Mouse (Mus musculus) limb, embryonic 10.5 days (tissue): ENCODE measurements around the gene 1700020L24Rik. TPM values are rescaled to one million over a fixed set of nuclear protein-coding genes. Genes with fewer than 3 reads are reported as not detected.

ENCODE experiments used
- DNase-seq: peaks from one replicate; pipeline ENCODE4 v3.0.0-alpha.2; 2017; ENCODE audit warnings: low spot score
- H3K27ac ChIP-seq: fragments of 300-500 bp; sonication (generic); 2 replicates; pipeline ENCODE4 v1.5.1; 2016; ENCODE audit warnings: mild to moderate bottlenecking
- H3K27me3 ChIP-seq: fragments of 300-500 bp; sonication (generic); 2 replicates; pipeline ENCODE4 v1.6.1; 2016; ENCODE audit warnings: low read depth, mild to moderate bottlenecking; ENCODE audit not compliant: poor library complexity, severe bottlenecking
- H3K36me3 ChIP-seq: fragments of 300-500 bp; sonication (generic); 2 replicates; pipeline ENCODE4 v1.6.1; 2016; ENCODE audit warnings: mild to moderate bottlenecking, moderate library complexity
- H3K4me1 ChIP-seq: fragments of 300-500 bp; sonication (generic); 2 replicates; pipeline ENCODE4 v1.6.1; 2016
- H3K4me3 ChIP-seq: fragments of 300-500 bp; sonication (generic); 2 replicates; pipeline ENCODE4 v1.5.1; 2016; ENCODE audit warnings: mild to moderate bottlenecking, moderate library complexity
- H3K9me3 ChIP-seq: fragments of 300-500 bp; sonication (generic); replicated peaks from 2 replicates; pipeline ENCODE4 v1.6.1; 2016; ENCODE audit warnings: mild to moderate bottlenecking
- WGBS: fragments of 180-500 bp; shearing (Covaris S2); methylation state at CpG from one replicate; pipeline ENCODE4 v1.1.7; 2016; 5-methylcytosine and 5-hydroxymethylcytosine counted together
- polyA plus RNA-seq: library from polyadenylated mRNA; unstranded; fragments of >200 nt; fragmentation: Nextera tagmentation; extraction: Ambion mirVana; gene quantifications from 2 replicates; pipeline ENCODE4 v1.2.1, GENCODE M21; 2016

Gene 1700020L24Rik
- polyA plus RNA-seq, 1 experiment from 2014 or later: 0.31 TPM

- Histone ChIP-seq H3K4me1 (peaks cover 65% of the 10 kb centered on the region), H3K27ac (no peak overlapping the region), H3K4me3 (peak overlapping the region; percentile 42), H3K9me3 (no peaks in the 10 kb centered on the region), H3K27me3 (peaks cover 74% of the 10 kb centered on the region), H3K36me3 (no peaks in the 10 kb centered on the region)
- no peak for DNase-seq
- 25% methylated on average over 19 of the region's 19 CpGs for WGBS
Measured at GRCm38 (mm10) chr11:83445001-83445400, 7.5 kb downstream of the 1700020L24Rik start.

- no peak for DNase-seq
- Histone ChIP-seq H3K4me1 (peaks cover 48% of the 10 kb centered on the region), H3K9me3 (no peaks in the 10 kb centered on the region), H3K4me3 (no peak overlapping the region), H3K27me3 (peaks cover 54% of the 10 kb centered on the region), H3K27ac (0 out of 2 replicates have a peak overlapping the region, but pooled peaks have one; percentile 42), H3K36me3 (no peaks in the 10 kb centered on the region)
- 45% methylated on average over 10 of the region's 10 CpGs for WGBS
Measured at GRCm38 (mm10) chr11:83447612-83448011, 10.1 kb downstream of the 1700020L24Rik start.

GRCm38 (mm10) chr11:83448021-83448926 is 10.8 kb downstream of the 1700020L24Rik start:
- DNase-seq: no peak
- H3K9me3 ChIP-seq: no peaks in the 10 kb centered on the region

GRCm38 (mm10) chr11:83448927-83449236 is 11.4 kb downstream of the 1700020L24Rik start:
- no peak for DNase-seq
- Histone ChIP-seq H3K36me3 (no peaks in the 10 kb centered on the region), H3K27me3 (peaks cover 42% of the 10 kb centered on the region), H3K9me3 (no peaks in the 10 kb centered on the region), H3K4me3 (no peak overlapping the region), H3K4me1 (peaks cover 38% of the 10 kb centered on the region), H3K27ac (peak overlapping the region; percentile 54; the same call in 1 of the 2 replicates)

More at GRCm38 (mm10) chr11:83448021-83448926, 10.8 kb downstream of the 1700020L24Rik start:
- 38% methylated on average over 16 of the region's 16 CpGs for WGBS
- peaks cover 48% of the 10 kb centered on the region for H3K27me3 ChIP-seq
- H3K4me1 ChIP-seq: peaks cover 44% of the 10 kb centered on the region
- peak overlapping the region; percentile 42; the same call in 1 of the 2 replicates for H3K27ac ChIP-seq
- no peaks in the 10 kb centered on the region for H3K36me3 ChIP-seq
- no peak overlapping the region for H3K4me3 ChIP-seq

- no peaks in the 10 kb centered on the region for H3K9me3 ChIP-seq
- WGBS: 21% methylated on average over 4 of the region's 4 CpGs
- no peak for DNase-seq
- peaks cover 35% of the 10 kb centered on the region for H3K4me1 ChIP-seq
- no peaks in the 10 kb centered on the region for H3K36me3 ChIP-seq
- no peak overlapping the region for H3K4me3 ChIP-seq
- H3K27me3 ChIP-seq: peaks cover 37% of the 10 kb centered on the region
- 0 out of 2 replicates have a peak overlapping the region, but pooled peaks have one; percentile 54 for H3K27ac ChIP-seq
Measured at GRCm38 (mm10) chr11:83449298-83449697, 11.8 kb downstream of the 1700020L24Rik start.

GRCm38 (mm10) chr11:83450550-83450949 is 13.1 kb downstream of the 1700020L24Rik start:
- no peak overlapping the region for H3K4me3 ChIP-seq
- WGBS: 68% methylated on average over 1 of the region's 1 CpGs
- H3K27me3 ChIP-seq: peaks cover 25% of the 10 kb centered on the region
- no peak for DNase-seq
- no peaks in the 10 kb centered on the region for H3K36me3 ChIP-seq
- H3K9me3 ChIP-seq: no peaks in the 10 kb centered on the region
- H3K4me1 ChIP-seq: peaks cover 40% of the 10 kb centered on the region
- H3K27ac ChIP-seq: no peak overlapping the region

- 90% methylated on average over 10 of the region's 10 CpGs for WGBS
- Histone ChIP-seq H3K27me3 (peaks cover 18% of the 10 kb centered on the region), H3K27ac (no peak overlapping the region), H3K4me1 (peaks cover 44% of the 10 kb centered on the region), H3K9me3 (no peaks in the 10 kb centered on the region), H3K4me3 (no peak overlapping the region), H3K36me3 (no peaks in the 10 kb centered on the region)
- DNase-seq: no peak
Measured at GRCm38 (mm10) chr11:83451281-83451680, 13.8 kb downstream of the 1700020L24Rik start.

- no peaks in the 10 kb centered on the region; the same call in 1 of the 2 replicates for H3K27me3 ChIP-seq
- DNase-seq: no peak
- H3K9me3 ChIP-seq: no peaks in the 10 kb centered on the region
- WGBS: 8% methylated on average over 4 of the region's 4 CpGs
- no peak overlapping the region for H3K27ac ChIP-seq
- H3K4me1 ChIP-seq: peaks cover 43% of the 10 kb centered on the region
- no peak overlapping the region for H3K4me3 ChIP-seq
- no peaks in the 10 kb centered on the region for H3K36me3 ChIP-seq
Measured at GRCm38 (mm10) chr11:83454548-83454947, 17.1 kb downstream of the 1700020L24Rik start.

- DNase-seq: no peak
- 58% methylated on average over 3 of the region's 3 CpGs for WGBS
- H3K4me1 ChIP-seq: peaks cover 40% of the 10 kb centered on the region
- H3K4me3 ChIP-seq: no peak overlapping the region
- H3K36me3 ChIP-seq: no peaks in the 10 kb centered on the region
- peaks cover 9% of the 10 kb centered on the region for H3K27me3 ChIP-seq
- no peaks in the 10 kb centered on the region for H3K9me3 ChIP-seq
- peak overlapping the region; percentile 2; the same call in 1 of the 2 replicates for H3K27ac ChIP-seq
Measured at GRCm38 (mm10) chr11:83455608-83456007, 18.1 kb downstream of the 1700020L24Rik start.

- H3K27me3 ChIP-seq: peaks cover 26% of the 10 kb centered on the region
Measured at GRCm38 (mm10) chr11:83457257-83457656, 19.8 kb downstream of the 1700020L24Rik start.

GRCm38 (mm10) chr11:83457912-83458601 is 20.6 kb downstream of the 1700020L24Rik start:
- H3K9me3 ChIP-seq: no peaks in the 10 kb centered on the region
- peaks cover 50% of the 10 kb centered on the region for H3K4me1 ChIP-seq
- peaks cover 34% of the 10 kb centered on the region for H3K27me3 ChIP-seq
- 71% methylated on average over 9 of the region's 9 CpGs for whole genome bisulfite sequencing
- H3K4me3 ChIP-seq: no peak overlapping the region
- H3K36me3 ChIP-seq: no peaks in the 10 kb centered on the region
- DNase-seq: no peak
- H3K27ac ChIP-seq: no peak overlapping the region; the same call in 1 of the 2 replicates

More at GRCm38 (mm10) chr11:83457257-83457656, 19.8 kb downstream of the 1700020L24Rik start:
- Histone ChIP-seq H3K9me3 (no peaks in the 10 kb centered on the region), H3K27ac (no peak overlapping the region), H3K4me1 (peaks cover 42% of the 10 kb centered on the region), H3K36me3 (no peaks in the 10 kb centered on the region), H3K4me3 (no peak overlapping the region)
- DNase-seq: no peak
- 45% methylated on average over 7 of the region's 7 CpGs for WGBS

GRCm38 (mm10) chr11:83461462-83462027 is 24.1 kb downstream of the 1700020L24Rik start:
- H3K36me3 ChIP-seq: no peaks in the 10 kb centered on the region
- WGBS: 68% methylated on average over 10 of the region's 10 CpGs
- H3K4me3 ChIP-seq: no peak overlapping the region
- H3K27me3 ChIP-seq: peaks cover 68% of the 10 kb centered on the region
- H3K4me1 ChIP-seq: peaks cover 41% of the 10 kb centered on the region
- no peak overlapping the region for H3K27ac ChIP-seq
- H3K9me3 ChIP-seq: no peaks in the 10 kb centered on the region
- no peak for DNase-seq
